Mouse (Mus musculus) mature B cell (primary cell): ENCODE measurements around the gene Dgat2.

ENCODE experiments used
- in situ Hi-C: fragments of 300-500 bp; cut with MboI; formaldehyde crosslinking; loops from 2 replicates; pipeline ENCODE4 v1.14.3; 2019

Gene Dgat2

DNA sequence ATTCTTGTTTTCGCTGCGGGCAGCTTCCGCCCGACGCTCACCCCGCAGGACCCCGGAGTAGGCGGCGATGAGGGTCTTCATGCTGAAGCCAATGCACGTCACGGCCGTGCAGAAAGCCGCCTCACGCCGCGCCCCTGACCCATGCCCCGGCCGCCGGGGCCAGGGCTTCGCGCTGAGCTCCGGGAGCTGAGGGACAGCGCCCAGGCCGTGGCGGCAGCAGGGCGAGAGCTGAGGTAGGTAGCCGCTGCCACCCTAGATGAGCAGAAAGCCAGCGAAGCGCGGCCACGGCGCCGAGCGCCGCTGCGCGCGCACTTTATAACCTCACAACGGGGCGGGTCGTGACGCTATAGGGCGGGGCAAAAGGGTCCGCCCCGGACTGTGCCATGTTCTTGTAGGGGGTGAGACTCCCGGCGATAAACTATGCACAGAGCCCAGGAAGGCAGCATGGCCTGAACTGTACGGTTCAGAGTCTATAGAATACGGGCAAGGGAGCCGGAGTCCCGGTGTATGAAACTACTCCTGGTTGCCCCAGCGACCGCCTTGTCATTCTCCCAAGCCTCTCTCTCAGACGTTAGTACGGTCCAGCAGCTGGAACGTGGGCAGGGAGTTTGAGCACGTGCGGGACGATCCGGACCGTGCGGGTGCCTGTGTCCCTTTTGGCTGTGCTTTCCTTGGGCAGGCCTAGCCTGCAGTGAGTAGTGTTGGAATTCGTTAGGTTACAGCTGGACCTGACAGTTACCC is at the start of gene Dgat2:
Dgat2 (minus strand) TSS at position 288 of the 741 bp plus-strand sequence.
- in situ Hi-C loops: no loop called here

DNA sequence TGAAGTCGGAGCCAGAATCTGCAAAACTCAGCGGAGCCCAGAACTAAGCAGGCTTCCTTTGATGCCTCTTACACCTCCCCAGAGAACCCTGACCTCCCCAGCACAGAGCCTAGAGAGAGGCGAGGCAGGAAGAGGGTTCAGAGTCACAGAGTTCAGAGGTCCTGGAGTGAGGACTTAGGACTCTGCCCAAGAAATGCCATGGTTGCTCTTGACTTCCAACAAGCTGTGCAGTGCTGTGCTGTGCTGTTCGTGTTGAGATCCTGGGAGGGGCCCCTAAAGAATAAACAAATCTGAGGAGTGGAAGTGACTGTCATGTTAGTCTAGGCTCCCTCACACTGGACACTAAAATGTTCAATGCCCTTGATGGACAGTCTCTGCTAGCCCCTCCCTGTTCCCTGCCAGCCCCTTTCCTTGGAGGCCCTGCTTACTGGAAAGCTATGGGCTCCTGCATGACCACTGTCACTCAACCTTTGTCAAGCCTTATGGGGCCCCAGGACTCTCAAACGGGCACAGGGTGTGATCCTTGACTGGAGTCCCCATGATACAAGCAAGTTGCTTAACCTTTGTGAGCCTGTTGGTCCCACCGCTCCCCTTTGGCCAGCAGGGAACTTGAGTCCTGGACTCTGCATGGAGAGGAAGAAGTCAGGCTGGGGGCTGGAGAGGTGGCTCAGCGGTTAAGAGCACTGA is 47.7 kb upstream of the Dgat2 start:
- in situ Hi-C loops: no loop called here

DNA sequence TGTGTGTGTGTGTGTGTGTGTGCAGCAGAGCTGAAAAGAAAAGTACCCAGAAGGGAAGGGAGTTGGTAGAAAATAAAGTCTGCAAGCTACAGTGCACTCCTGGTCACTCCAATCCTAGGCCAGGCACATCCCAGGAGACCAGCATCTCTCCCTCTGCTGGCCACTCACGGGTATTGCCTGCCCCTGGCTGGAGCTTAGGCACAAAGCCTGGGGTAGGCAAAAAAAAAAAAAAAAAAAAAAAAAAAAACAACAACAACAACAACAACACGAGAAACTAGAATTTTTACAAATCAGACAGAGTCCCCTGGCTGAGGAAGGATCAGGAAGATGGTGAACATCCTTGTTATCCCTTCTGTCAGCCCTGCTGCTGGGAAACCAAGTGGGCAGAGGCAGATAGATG is 46.9 kb upstream of the Dgat2 start:
- in situ Hi-C loops: no loop called here

DNA sequence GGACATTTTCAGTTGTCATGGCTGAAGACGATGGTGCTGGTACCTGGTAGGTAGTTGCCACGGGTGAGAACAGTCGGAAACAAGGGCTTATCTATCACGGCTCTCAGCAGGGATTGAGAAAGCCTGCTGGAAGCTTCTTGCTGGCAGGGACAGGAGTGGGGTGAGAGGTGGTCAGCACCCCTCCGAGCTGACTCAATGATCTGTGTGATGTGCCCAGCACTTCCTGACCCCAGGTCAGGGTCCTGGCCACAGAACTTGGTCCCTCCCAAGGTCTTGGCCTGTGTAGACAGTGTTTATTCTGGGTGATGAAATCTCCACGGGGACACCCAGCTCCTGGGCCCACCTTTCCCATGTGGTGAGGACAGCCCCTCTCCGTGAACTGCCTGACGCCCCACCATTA is 46.3 kb upstream of the Dgat2 start:
- in situ Hi-C loops: no loop called here

DNA sequence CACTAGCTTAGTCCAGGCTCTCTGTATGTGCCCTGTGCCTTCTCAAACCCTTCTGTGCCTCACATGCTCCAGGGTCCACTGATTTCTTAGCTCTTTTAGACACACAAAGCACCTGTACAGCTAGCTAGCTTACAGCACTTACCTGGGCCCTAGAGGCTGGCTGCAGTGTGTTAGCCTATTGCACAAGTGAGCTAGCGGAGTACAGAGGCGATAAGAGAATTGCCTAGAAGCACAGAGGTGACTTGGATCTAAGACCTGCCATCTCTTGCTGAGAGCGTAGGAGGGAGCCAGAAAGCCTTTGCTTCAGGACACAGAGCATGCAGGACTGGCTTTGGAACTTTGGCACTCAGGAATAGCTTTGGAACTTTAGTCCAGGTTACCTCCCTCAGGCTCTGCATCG is 44.7 kb upstream of the Dgat2 start:
- in situ Hi-C loops: no loop called here

DNA sequence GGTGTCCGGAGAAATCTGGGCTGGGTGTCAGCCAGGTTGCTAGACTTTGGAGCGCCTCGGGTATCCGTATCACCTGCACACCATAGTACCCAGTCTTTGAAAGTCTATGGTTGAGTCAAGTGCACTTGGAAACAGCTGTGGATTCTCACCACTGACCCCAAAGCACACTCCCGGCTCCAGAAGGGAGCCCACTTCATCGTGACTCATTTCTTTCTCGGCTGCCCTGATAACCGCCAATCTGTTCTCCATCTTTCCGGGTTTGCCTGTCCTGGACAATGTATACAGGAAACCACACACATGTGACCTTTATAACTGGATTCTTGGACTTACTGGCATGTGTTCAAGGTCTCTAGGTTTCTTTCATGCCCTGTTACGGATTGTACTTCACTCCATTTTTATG is 44.1 kb upstream of the Dgat2 start:
- in situ Hi-C loops: no loop called here

DNA sequence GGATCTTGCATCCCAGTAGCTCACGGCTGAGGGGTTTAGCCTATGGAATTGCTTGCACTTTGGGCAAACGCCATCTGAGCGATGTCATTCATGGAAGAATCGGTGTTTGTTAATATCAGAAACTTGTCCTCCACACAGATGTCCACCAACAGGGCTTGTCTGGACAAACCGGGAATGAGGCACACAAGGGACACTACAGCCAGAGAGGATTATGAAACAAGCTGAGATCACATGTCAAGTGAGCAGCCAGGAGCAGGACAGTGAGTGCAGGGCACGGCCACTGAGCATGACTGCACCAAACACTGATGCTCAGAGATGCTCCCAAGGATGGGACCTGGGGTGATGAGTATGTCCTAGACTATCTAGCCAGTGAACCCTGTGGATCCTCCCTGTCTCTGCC is 42.9 kb upstream of the Dgat2 start:
- in situ Hi-C loops: no loop called here

DNA sequence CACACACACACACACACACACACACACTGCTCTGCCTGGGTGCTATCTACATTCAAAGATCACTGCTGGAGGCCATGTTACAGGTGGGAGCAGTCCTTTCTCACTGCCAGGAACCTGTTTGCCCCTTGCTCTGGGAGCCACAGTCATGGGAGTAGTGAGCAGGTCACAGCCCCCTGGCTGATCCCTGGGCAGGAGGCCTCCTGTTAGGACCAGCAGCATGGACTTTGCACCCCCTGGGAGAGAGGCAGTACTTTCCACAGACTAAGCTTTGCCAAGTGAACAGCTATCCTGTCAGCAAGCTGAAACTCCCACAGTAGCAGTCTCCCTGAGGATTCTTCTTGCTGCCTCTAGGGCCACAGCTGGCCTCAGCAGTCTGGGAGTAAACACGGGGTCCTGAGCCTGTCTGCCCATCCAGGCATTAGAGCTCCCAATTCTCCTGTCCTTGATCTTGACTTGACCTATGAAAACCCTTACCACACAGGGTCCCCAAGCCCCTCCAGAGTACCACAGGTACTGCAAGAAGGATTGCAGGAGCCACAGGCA is 42.2 kb upstream of the Dgat2 start:
- in situ Hi-C loops: no loop called here

DNA sequence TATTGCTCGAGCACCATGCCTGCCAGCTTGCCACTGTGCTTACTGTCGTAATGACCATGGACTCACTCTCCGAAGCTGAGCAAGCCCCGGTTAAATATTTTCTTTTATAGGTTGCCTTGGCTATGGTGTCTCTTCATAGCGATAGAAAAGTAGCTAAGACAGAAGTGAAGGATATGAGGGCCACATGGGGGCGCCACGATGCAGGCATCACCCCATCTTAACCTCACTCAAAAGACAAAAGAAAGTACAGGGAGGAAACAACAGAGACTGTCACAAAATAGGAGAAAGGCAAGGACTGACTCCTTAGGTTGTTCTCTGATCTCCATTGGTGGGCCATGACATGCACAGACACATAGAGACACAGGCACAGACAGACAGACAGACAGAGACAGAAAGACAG is 41.7 kb upstream of the Dgat2 start:
- in situ Hi-C loops: no loop called here

DNA sequence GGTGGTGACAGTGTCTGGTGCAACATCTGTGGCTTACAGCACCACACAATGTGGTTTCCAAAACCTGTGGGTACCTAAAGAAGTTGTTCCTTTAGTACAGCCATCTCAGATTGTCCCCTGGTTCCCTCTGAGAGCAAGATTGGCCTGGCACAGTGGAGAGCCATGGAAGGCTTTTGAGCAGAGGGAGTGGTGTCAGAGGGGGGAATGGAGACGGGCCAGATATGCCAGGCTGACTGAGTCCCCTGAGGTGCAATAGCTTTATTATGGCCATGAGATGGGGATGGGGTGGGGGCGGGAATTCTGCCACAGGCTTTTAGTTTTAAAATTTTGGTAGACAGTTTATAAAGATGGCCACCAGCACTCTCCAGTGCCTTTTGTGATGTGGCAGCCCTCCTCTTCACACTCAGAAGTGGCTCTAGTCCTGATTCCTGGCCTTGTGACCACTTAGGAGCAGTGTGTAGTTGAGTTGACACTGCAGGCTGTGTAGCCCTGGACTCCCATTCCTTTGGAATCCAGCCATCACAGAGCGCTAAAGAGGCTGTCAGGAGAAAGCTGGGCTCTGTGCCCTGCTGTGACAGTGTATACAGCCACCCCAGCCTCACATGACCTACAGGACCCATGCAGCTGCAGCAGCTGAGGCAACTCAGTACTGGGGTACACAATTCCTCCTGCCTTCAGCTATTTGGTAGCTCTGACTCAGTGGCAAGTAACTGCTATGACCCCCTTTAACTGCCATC is 35.0 kb upstream of the Dgat2 start:
- in situ Hi-C loops: no loop called here

DNA sequence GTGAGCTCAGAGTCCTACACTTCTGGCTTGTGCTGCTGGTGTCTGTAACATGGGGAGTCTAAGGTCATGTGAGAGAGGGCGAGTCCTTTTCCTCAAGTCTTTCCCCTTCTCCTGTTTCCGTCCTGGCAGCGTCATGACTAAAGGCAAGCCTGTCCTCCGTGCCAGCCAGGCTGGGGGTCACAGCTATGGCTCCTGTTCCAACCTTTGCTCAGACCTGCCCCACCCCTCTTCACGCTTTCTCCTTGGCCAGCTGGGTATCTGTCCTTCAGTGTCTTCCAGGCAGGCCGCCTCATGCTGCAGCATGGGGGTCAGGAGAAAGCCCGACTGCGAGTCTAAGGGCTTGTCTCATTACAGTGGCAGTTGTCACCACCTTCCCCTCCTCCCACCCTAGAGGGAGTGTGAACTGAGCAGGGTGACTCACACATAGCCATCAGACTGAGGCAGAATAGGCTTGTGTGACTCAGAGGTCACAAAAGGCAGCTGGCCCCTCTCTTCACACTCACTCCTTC is 32.9 kb upstream of the Dgat2 start:
- in situ Hi-C loops: no loop called here

DNA sequence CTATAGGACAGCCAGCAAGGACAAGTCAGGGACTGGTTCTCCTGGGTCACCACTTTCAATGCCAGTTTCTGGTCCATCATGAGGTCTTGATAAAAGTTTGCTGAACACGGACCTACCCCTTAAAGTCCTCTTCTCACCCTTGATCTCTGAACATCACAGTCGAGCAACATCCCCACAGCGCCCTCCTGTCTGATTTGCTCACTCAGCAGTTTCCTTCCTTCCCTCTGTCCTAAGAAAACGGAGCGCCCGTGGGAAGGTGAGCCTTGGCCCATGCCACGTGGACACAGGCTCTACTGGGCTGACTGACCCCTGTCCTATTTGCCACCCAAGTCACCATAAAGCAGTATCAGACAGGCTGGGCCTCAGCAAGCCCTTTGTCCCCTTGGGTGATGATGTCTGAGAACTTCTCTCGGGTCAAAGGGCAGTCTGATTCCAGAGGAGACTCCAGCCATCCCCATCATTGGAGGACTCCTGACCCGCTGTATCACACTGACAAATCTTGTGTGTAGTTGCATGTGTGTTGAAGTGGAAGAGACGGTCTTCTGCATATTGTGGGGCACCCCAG is 32.2 kb upstream of the Dgat2 start:
- in situ Hi-C loops: no loop called here

DNA sequence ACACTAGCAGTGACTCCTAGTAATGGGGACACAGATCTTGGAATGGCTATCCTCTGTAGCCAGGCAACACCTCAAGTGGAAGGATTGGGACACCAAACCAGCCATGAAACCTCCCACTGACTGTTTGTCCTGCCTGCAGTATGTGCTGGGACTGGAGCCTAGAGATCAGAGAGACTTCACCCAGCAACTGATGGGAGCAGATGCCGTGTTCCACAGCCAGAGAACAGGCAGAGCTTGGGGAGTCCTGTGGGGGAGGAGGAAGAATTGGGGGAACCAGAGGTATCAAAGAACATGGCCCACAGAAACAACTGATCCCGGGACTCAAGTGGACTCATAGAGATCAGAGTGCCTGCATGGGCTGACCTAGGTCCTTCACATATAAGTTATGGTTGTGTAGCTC is 31.2 kb upstream of the Dgat2 start:
- in situ Hi-C loops: no loop called here

DNA sequence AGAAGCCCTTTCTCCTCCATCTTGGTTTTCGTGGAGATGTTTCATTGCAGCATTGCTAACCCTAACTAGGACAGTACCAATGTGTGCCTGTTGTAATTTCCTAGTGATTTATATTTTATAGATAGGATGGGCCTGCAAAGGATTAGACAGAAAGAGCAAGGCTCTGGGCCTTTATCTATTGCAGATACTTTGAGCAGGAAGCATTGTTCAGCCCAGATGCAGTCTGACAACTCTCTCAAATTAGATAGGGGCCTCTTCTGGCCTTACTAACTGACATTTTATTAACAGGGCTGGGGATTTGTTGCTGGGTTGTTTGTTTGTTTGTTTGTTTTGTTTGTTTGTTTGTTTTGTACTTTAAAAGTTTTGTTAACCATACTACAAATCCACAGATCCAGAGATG is 30.5 kb upstream of the Dgat2 start:
- in situ Hi-C loops: no loop called here

DNA sequence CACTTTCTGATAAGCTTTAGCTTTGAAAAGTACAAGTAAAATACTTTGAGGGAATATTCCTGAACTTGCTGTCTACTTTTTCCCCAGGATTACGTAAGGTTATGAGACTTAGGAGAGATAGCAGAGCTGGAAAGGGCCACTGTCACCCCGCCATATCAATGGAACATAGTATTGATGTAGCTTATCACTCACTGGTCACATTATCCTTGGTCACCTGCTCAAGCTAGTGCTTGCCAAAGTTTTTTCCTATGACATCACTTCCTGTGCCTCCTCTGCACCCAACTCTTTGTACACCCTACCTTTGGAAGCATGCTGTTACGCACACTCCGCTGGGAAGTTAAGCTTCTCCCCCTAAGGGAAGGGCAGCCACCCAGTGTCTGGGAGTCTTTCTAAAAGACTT is 26.2 kb upstream of the Dgat2 start:
- in situ Hi-C loops: no loop called here

DNA sequence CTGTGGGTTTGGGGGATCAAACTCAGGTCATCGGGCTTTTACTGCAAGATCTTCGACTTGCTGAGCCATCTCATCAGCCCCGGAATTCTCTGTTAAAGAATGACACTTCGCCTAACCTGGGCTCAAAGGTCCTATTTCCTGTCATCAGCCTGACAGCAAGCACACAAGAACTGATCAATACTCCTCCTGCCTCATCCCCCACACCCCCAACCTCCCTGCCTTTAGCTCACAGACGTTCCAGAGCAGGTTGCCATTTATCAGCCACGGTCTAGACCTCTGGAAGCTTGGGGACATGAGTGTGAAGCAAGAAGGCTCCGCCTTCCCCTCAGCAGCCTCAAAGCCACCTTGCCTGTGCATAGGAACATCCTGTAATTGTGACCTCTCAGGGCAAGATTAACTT is 23.8 kb upstream of the Dgat2 start:
- in situ Hi-C loops: no loop called here

DNA sequence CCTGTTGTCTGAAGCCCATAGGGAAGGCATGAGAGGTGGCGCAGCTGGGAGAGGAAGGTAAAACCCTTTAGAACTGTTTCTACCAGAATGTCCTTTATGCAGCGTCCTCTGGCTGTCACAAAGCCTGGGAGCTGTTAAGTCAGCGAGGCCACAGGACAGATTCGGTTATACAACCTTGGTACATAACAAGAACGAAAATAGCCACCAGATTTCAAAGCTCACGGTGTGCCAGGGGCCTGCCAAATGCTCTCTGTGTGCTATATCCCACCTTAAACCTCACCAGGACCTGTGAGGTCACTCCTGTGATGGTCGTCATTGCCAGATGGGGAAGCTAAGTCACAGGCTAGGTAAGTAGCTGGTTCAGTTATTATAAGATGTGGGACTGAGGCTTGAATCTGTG is 19.6 kb upstream of the Dgat2 start:
- in situ Hi-C loops: no loop called here

DNA sequence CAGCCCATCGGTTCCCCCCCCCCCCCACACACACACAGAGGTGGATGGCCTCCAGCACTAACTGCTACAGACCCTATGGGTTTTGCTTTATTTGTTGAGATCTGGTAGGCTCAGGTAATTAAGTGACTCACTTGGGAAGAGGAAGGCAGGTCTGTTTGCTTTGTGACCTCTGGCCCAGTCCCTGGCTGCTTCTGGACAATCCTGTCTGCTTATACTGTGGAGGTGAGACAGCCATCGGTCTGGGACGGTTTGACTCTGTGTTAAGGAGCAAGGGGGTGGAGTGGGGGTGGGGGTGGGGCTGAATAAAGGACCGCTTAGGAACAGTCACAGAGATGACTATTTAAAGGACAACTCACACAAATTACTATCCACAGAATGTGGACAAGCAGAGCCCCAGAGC is 17.8 kb upstream of the Dgat2 start:
- in situ Hi-C loops: no loop called here

DNA sequence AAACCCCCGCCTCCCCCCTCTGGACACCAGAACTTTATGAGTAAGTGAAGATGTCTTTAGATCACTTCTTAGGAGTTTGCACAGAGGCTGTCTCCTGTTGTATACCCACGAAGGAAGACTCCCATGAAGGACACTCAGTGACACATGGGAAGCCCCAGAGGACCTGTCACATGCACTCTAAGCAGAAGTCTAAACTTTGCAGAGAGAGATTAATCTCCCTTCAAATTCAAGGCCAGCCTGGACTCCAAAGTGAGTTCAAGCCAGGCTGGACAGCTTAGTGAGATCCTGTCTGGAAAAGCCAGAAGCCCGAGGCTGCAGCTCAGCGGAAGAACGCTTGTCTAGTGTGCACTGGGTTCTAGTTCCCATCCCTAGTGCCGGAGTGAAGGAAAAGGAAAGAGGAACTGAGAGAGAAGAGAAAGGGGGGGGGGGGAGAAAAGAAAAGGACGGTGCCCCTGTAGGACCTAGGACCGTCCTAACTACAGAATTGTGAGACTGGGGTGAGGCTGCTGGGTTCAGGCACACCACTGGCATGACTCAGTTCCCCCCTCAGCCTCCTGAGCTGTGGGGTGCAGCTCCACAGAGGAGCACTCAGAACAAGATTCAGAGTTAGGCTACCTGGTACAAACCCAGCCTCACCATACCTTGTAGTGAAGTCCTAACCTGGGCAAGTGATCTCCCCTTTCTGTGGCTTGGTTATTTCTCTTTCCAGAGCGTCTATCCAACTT is 17.1 kb upstream of the Dgat2 start:
- in situ Hi-C loops: no loop called here

DNA sequence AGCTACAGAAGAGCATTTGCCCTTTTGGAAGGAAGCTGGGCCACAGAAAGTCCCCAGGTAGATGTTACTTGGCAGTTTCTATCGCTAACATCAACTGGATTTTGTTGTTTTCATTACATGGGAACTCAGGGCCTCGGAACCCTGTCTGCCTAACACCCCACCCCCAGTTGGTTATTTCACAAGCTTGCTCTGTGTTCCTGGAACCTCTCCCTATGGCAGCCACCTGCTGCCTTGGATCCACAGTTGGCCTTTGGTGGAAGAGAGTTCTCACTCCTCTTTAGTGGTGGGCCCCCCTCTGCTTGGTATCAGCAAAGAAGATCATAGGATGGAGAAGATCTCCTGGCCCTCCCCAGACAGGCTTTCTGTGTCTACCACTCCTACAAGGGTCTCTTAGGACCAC is 16.3 kb upstream of the Dgat2 start:
- in situ Hi-C loops: no loop called here

DNA sequence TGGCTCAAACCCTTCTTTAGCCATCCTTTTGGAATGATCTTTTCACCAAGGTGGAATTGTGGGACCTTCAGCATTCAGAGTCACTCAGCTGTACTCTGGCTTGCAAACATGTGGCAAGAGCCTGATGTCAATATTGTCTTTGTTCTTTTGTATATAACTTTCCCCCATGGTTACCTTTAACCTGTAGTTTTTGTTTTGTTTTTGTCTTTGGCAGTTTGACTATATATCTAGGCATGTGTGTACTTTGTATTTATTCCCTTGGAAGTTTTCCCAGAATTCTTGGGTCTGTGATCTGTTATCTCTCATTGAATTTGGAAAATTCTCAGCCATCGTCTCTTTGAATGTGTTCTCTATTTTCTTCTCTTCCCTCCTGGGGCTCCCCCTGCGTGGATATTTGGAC is 12.0 kb upstream of the Dgat2 start:
- in situ Hi-C loops: no loop called here

DNA sequence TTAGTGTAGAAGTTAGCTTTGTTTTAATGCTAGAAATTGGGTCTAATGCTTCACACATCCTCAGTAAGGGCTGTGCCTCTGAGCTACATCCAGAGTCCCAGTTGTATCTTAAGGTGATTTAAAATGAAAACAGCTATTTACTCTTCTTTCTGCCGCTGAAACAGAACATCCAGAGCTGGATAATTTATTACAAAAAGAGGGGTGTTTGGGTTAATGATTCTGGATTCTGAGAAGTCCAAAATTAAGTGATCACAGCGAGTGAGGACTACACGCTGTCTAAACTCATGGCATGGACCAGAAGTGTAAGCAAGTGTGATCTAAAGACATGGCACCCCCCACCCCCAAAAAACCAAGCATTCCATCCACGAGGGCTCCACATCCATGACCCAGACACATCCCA is 11.4 kb upstream of the Dgat2 start:
- in situ Hi-C loops: no loop called here
